Mouse (Mus musculus) MN1 (cell line): ENCODE data around the gene Dnajc2.
"Not testable (repeated sequence)": the region's sequence is repeated elsewhere in the genome, so short reads cannot be mapped to it uniquely, and the experiment has no call there.

Experiments used
- DNase-seq: peaks from one replicate; pipeline ENCODE4 v3.0.0-alpha.2; 2016; ENCODE audit warnings: low spot score

Dnajc2 gene

GRCm38 (mm10) chr5:21739881-21740280, 45.2 kb downstream of the Dnajc2 start:
- no peak for DNase-seq

- no peak for DNase-seq
These were observed 45.9 kb downstream of the Dnajc2 start for GRCm38 (mm10) chr5:21739120-21739519.

- DNase-seq: peak; percentile 7
These were observed 47.4 kb downstream of the Dnajc2 start for GRCm38 (mm10) chr5:21737620-21738019.

- DNase-seq: peak; percentile 84
These were observed 48.0 kb downstream of the Dnajc2 start, which contains the start of gene Pmpcb for GRCm38 (mm10) chr5:21736956-21737585. Gene Pmpcb (plus strand): TSS chr5:21737141.

GRCm38 (mm10) chr5:21736046-21736445, 49.0 kb downstream of the Dnajc2 start:
- no peak for DNase-seq

- peak; percentile 85 for DNase-seq
These were observed 49.5 kb downstream of the Dnajc2 start for GRCm38 (mm10) chr5:21735584-21735983.

- DNase-seq: no peak
These were observed 50.0 kb downstream of the Dnajc2 start for GRCm38 (mm10) chr5:21735100-21735499.

GRCm38 (mm10) chr5:21732930-21733329, 52.1 kb downstream of the Dnajc2 start:
- peak; percentile 56 for DNase-seq

GRCm38 (mm10) chr5:21732177-21732911, 52.7 kb downstream of the Dnajc2 start:
- DNase-seq: no peak

- DNase-seq: no peak
These were observed 55.9 kb downstream of the Dnajc2 start for GRCm38 (mm10) chr5:21729107-21729506.

GRCm38 (mm10) chr5:21724872-21725271, 60.2 kb downstream of the Dnajc2 start:
- no peak for DNase-seq

GRCm38 (mm10) chr5:21724427-21724826, 60.6 kb downstream of the Dnajc2 start:
- DNase-seq: no peak

GRCm38 (mm10) chr5:21719209-21719608, 65.8 kb downstream of the Dnajc2 start:
- no peak for DNase-seq

- DNase-seq: no peak
These were observed 66.5 kb downstream of the Dnajc2 start for GRCm38 (mm10) chr5:21718546-21718945.

GRCm38 (mm10) chr5:21717165-21717715, 67.8 kb downstream of the Dnajc2 start:
- DNase-seq: no peak

- no peak for DNase-seq
These were observed 70.6 kb downstream of the Dnajc2 start for GRCm38 (mm10) chr5:21714447-21714846.

GRCm38 (mm10) chr5:21712127-21712715, 72.8 kb downstream of the Dnajc2 start:
- DNase-seq: no peak

- not testable (repeated sequence) for DNase-seq
These were observed 77.0 kb downstream of the Dnajc2 start for GRCm38 (mm10) chr5:21708011-21708410.
